Mouse (Mus musculus): ENCODE measurements at regions not wholly inside any gene's neighbourhood (a gene's known extent, or its start where the extent isn't known, plus 50 kb on each side); places are given as distances from the start of the nearest gene placed in this dataset.

GRCm38 (mm10) chr7:68594017-68594386 lies 155.0 kb downstream of the Arrdc4 start:
- ATAC-seq (ENCODE audit: low FRiP score, low read depth) (no peak), DNase-seq (ENCODE audit: low spot score) (no peak)
- Histone ChIP-seq H3K4me3 (replicated peaks; ENCODE audit: low read length) (no peak overlapping the region), H3K4me2 (replicated peaks; ENCODE audit: low read depth, low read length, severe bottlenecking) (no peak overlapping the region), H3K9me3 (ENCODE audit: control insufficient read depth, low read length) (no peaks in the 10 kb centered on the region), H3K36me3 (ENCODE audit: control insufficient read depth, insufficient read depth, low read length) (no peaks in the 10 kb centered on the region), H3K27me3 (ENCODE audit: control insufficient read depth, insufficient read depth, low read length) (no peaks in the 10 kb centered on the region), H3K4me1 (ENCODE audit: control insufficient read depth, insufficient read depth, low read length) (no peaks in the 10 kb centered on the region), H3K9ac (ENCODE audit: low read depth, low read length, severe bottlenecking) (no peak overlapping the region), H3K27ac (replicated peaks; ENCODE audit: low read depth, low read length) (no peak overlapping the region)
- no peak for TF ChIP-seq POLR2A (IDR thresholded peaks at IDR 0.05; ENCODE audit: borderline replicate concordance, extremely low read depth, insufficient read depth, insufficient read length)
- 54% methylated on average over 4 of the region's 4 CpGs for WGBS

GRCm38 (mm10) chr7:68593344-68594016 lies 155.6 kb downstream of the Arrdc4 start:
- no peak for TF ChIP-seq POLR2A (IDR thresholded peaks at IDR 0.05; ENCODE audit: borderline replicate concordance, extremely low read depth, insufficient read depth, insufficient read length)
- Histone ChIP-seq H3K4me3 (replicated peaks; ENCODE audit: low read length) (no peak overlapping the region), H3K9me3 (ENCODE audit: control insufficient read depth, low read length) (no peaks in the 10 kb centered on the region), H3K27me3 (ENCODE audit: control insufficient read depth, insufficient read depth, low read length) (no peaks in the 10 kb centered on the region), H3K4me2 (replicated peaks; ENCODE audit: low read depth, low read length, severe bottlenecking) (no peak overlapping the region), H3K4me1 (ENCODE audit: control insufficient read depth, insufficient read depth, low read length) (no peaks in the 10 kb centered on the region), H3K9ac (ENCODE audit: low read depth, low read length, severe bottlenecking) (no peak overlapping the region), H3K27ac (replicated peaks; ENCODE audit: low read depth, low read length) (no peak overlapping the region), H3K36me3 (ENCODE audit: control insufficient read depth, insufficient read depth, low read length) (no peaks in the 10 kb centered on the region)
- WGBS: 45% methylated on average over 15 of the region's 15 CpGs
- ATAC-seq (ENCODE audit: low FRiP score, low read depth): no peak
- DNase-seq (ENCODE audit: low spot score): no peak

DNA sequence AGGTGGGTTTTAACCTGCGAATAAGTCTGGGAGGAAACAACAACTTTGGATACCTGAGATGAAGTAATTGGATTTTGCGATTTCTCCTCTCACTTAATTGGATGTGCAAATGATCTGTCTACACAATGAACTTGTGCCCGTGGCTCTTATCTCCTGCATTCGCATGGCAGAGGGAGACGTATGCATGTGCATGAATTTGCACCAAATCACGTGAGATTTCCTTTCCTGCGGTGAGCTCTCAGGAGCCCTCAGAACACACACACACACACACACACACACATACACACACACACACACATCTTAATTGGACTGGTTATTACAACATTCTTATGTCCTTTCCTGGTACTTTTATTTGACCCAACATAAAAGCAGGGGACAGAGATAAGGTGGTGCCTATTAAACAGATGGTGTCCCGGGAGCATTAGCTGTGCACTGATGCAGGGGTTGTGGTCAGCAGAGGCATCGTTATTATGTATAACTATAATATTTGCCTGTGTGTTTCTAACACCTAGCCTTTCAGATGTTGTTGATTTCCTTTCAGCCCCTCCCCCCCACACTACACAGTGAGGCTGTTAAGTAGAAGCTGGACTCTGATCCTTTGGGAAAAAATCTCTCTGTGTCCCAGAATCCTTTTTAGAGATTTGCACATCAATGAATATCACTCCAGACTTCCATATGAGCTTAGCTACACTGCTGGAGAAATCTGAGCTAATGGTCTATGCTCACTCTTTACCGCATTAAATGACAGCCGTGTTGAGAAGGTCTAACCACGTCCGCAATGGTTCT lies 166.3 kb downstream of the Arrdc4 start:
- H3K9me3 ChIP-seq (ENCODE audit: control insufficient read depth, low read length): no peaks in the 10 kb centered on the region
- DNase-seq (ENCODE audit: low spot score): no peak
- H3K4me1 ChIP-seq (ENCODE audit: control insufficient read depth, insufficient read depth, low read length): no peaks in the 10 kb centered on the region
- no peak overlapping the region for H3K4me3 ChIP-seq (replicated peaks; ENCODE audit: low read length)
- no peaks in the 10 kb centered on the region for H3K27me3 ChIP-seq (ENCODE audit: control insufficient read depth, insufficient read depth, low read length)
- H3K27ac ChIP-seq (replicated peaks; ENCODE audit: low read depth, low read length): no peak overlapping the region
- H3K36me3 ChIP-seq (ENCODE audit: control insufficient read depth, insufficient read depth, low read length): no peaks in the 10 kb centered on the region
- H3K9ac ChIP-seq (ENCODE audit: low read depth, low read length, severe bottlenecking): no peak overlapping the region
- no peak for ATAC-seq (ENCODE audit: low FRiP score, low read depth)
- TF ChIP-seq POLR2A (IDR thresholded peaks at IDR 0.05; ENCODE audit: borderline replicate concordance, extremely low read depth, insufficient read depth, insufficient read length): no peak
- no peak overlapping the region for H3K4me2 ChIP-seq (replicated peaks; ENCODE audit: low read depth, low read length, severe bottlenecking)
- WGBS: 68% methylated on average over 13 of the region's 13 CpGs

GRCm38 (mm10) chr7:68580650-68581049 lies 168.4 kb downstream of the Arrdc4 start:
- H3K27ac ChIP-seq (replicated peaks; ENCODE audit: low read depth, low read length): no peak overlapping the region
- ATAC-seq (ENCODE audit: low FRiP score, low read depth): no peak
- no peak overlapping the region for H3K4me2 ChIP-seq (replicated peaks; ENCODE audit: low read depth, low read length, severe bottlenecking)
- no peaks in the 10 kb centered on the region for H3K4me1 ChIP-seq (ENCODE audit: control insufficient read depth, insufficient read depth, low read length)
- no peaks in the 10 kb centered on the region for H3K27me3 ChIP-seq (ENCODE audit: control insufficient read depth, insufficient read depth, low read length)
- H3K9me3 ChIP-seq (ENCODE audit: control insufficient read depth, low read length): no peaks in the 10 kb centered on the region
- TF ChIP-seq POLR2A (IDR thresholded peaks at IDR 0.05; ENCODE audit: borderline replicate concordance, extremely low read depth, insufficient read depth, insufficient read length): no peak
- 26% methylated on average over 4 of the region's 4 CpGs for WGBS
- DNase-seq (ENCODE audit: low spot score): peak; percentile 63
- no peaks in the 10 kb centered on the region for H3K36me3 ChIP-seq (ENCODE audit: control insufficient read depth, insufficient read depth, low read length)
- no peak overlapping the region for H3K9ac ChIP-seq (ENCODE audit: low read depth, low read length, severe bottlenecking)
- H3K4me3 ChIP-seq (replicated peaks; ENCODE audit: low read length): no peak overlapping the region

- H3K4me3 ChIP-seq (replicated peaks; ENCODE audit: low read length): peak overlapping the region; percentile 25; the same call in 1 of the 2 replicates
- peak; percentile 78; the same call in 1 of the 2 replicates for ATAC-seq (ENCODE audit: low FRiP score, low read depth)
- WGBS: 11% methylated on average over 10 of the region's 10 CpGs
Measured at GRCm38 (mm10) chr7:68579666-68580065, 169.4 kb downstream of the Arrdc4 start.

More at GRCm38 (mm10) chr7:68579666-68580065, 169.4 kb downstream of the Arrdc4 start:
- no peak overlapping the region for H3K9ac ChIP-seq (ENCODE audit: low read depth, low read length, severe bottlenecking)
- no peaks in the 10 kb centered on the region for H3K36me3 ChIP-seq (ENCODE audit: control insufficient read depth, insufficient read depth, low read length)
- no peak overlapping the region for H3K27ac ChIP-seq (replicated peaks; ENCODE audit: low read depth, low read length)
- peak overlapping the region; percentile 44 for H3K4me2 ChIP-seq (replicated peaks; ENCODE audit: low read depth, low read length, severe bottlenecking)
- no peaks in the 10 kb centered on the region for H3K9me3 ChIP-seq (ENCODE audit: control insufficient read depth, low read length)
- no peaks in the 10 kb centered on the region for H3K4me1 ChIP-seq (ENCODE audit: control insufficient read depth, insufficient read depth, low read length)
- H3K27me3 ChIP-seq (ENCODE audit: control insufficient read depth, insufficient read depth, low read length): no peaks in the 10 kb centered on the region
- peak; percentile 85 for DNase-seq (ENCODE audit: low spot score)
- TF ChIP-seq POLR2A (IDR thresholded peaks at IDR 0.05; ENCODE audit: borderline replicate concordance, extremely low read depth, insufficient read depth, insufficient read length): no peak
